Mouse (Mus musculus) small intestine, adult 2 months (tissue): ENCODE results near the gene Atxn1l.

ENCODE experiments used
- CTCF ChIP-seq: fragments of 200-500 bp; IDR thresholded peaks from 2 replicates; pipeline ENCODE4 v1.5.1; 2012; ENCODE audit warnings: low read depth, mild to moderate bottlenecking, control low read depth, inconsistent platforms, low read length, moderate library complexity, mixed read lengths; ENCODE audit not compliant: insufficient replicate concordance, insufficient read length; ENCODE audit errors: extremely low read depth
- POLR2A ChIP-seq: fragments of 200-500 bp; IDR thresholded peaks from 2 replicates; pipeline ENCODE4 v1.6.1; 2012; ENCODE audit warnings: low read depth, mild to moderate bottlenecking, control low read depth, inconsistent platforms, low read length, moderate library complexity

GRCm38 (mm10) chr8:109707921-109708320, 29.6 kb downstream of the Atxn1l start:
- TF ChIP-seq CTCF (no peak), POLR2A (no peak)
